13 mouse cellular contexts compared by ENCODE assay signal in genomic region chr4:99653608-99654221, GRCm38 (mm10). TPM values are rescaled to one million over a fixed set of nuclear protein-coding genes. Genes with fewer than 3 reads are reported as not detected.
DNase-seq lines count a peak whose midpoint lies in the region; ATAC-seq and TF ChIP-seq lines count a peak whose summit lies in the region.
"Had no signal": no experiment of that assay in that cellular context is flagged by ENCODE, and none has a peak within 500 bp of the region (broad histone marks: within the 10 kb centered on the region; RNA-seq: fewer than 3 reads in every experiment).

No protein-coding gene starts in this region.

- WGBS in lung, embryonic 14.5 days = 1% methylated on average over 36 of the region's 36 CpGs
- WGBS in lung, adult 2 months = 4% methylated on average over 36 of the region's 36 CpGs

- no peak for TF ChIP-seq CTCF in lung, embryonic 14.5 days (IDR thresholded peaks at IDR 0.05; ENCODE audit: low read depth)
- TF ChIP-seq CTCF in lung, adult 2 months (IDR thresholded peaks at IDR 0.05; ENCODE audit: insufficient read depth, low read length) = no peak

- no peaks in the 10 kb centered on the region for H3K9me3 ChIP-seq in lung, embryonic 14.5 days (ENCODE audit: low read depth, low read length)
- H3K9me3 ChIP-seq: limb, embryonic 12.5 days had no signal

- H3K36me3 ChIP-seq in lung, embryonic 14.5 days (ENCODE audit: insufficient read depth) = no peaks in the 10 kb centered on the region
- H3K36me3 ChIP-seq: limb, embryonic 12.5 days had no signal

- DNase-seq in cerebellum, postnatal 14 days = peak; percentile 18 to 42
- DNase-seq in cerebellum, adult 9-10 months = no peak
- DNase-seq in lung, embryonic 14.5 days = peak; percentile 42
- DNase-seq in lung, adult 2 months = no peak
- peak; percentile 14 for DNase-seq in heart, postnatal 4 days
- peak; percentile 50 for DNase-seq in retina, embryonic 14.5 days (ENCODE audit: low spot score)
- no peak for DNase-seq in adipocyte (ENCODE audit: low spot score)
- DNase-seq in left cerebral cortex, postnatal 10 days (ENCODE audit: extremely low spot score in 1 of 2, low spot score in 2 of 2) = no peak

- no peak overlapping the region for H3K4me2 ChIP-seq in lung, embryonic 14.5 days
- H3K4me2 ChIP-seq: limb, embryonic 12.5 days had no signal

- H3K9ac ChIP-seq in lung, embryonic 14.5 days = no peak overlapping the region
- H3K9ac ChIP-seq: limb, embryonic 12.5 days had no signal

- no peak overlapping the region; the same call in 1 of the 2 replicates for H3K4me3 ChIP-seq in lung, embryonic 14.5 days (ENCODE audit: low read depth, low read length)
- H3K4me3 ChIP-seq in lung, adult 2 months (replicated peaks; ENCODE audit: extremely low read depth, low read depth, low read length) = no peak overlapping the region
- H3K4me3 ChIP-seq: limb, embryonic 12.5 days; myocyte had no signal

- no peak for ATAC-seq in lung, embryonic 14.5 days (ENCODE audit: insufficient read depth)

- peaks cover 98% of the 10 kb centered on the region for H3K27me3 ChIP-seq in lung, embryonic 14.5 days (ENCODE audit: insufficient read depth, low read length)

- TF ChIP-seq POLR2A in lung, adult 2 months (IDR thresholded peaks at IDR 0.05; ENCODE audit: borderline replicate concordance, extremely low read depth, low read depth, low read length) = no peak

- intact Hi-C loops in left cerebral cortex, postnatal 10 days (cut with DNase I) = no loop called here

- H3K4me1 ChIP-seq in lung, embryonic 14.5 days (ENCODE audit: insufficient read depth) = 0 out of 2 replicates have a peak, but pooled peaks cover 5% of the 10 kb centered on the region
- H3K4me1 ChIP-seq in lung, adult 2 months (ENCODE audit: control insufficient read depth, insufficient read depth, low read length) = no peaks in the 10 kb centered on the region; the same call in none of the 2 replicates

- no peak overlapping the region for H3K27ac ChIP-seq in lung, embryonic 14.5 days (ENCODE audit: low read depth)
- H3K27ac ChIP-seq: limb, embryonic 12.5 days had no signal

RNA-seq across cellular contexts. Expression of gene Foxd3, which starts 2.4 kb away (rescaled TPM):
- polyA plus RNA-seq in lung, embryonic 14.5 days (2014; fragmentation: Nextera tagmentation; extraction: Ambion mirVana) = not detected in 2 replicates
- polyA plus RNA-seq in lung, adult 2 months (2012; rRNA removed) = 0.28 and 0.62 TPM in 2 replicates
- total RNA-seq in heart, postnatal 4 days (2021) = under 1 TPM; 0.25 to 0.26 TPM
- not detected for total RNA-seq in left cerebral cortex, postnatal 10 days (2021)
- polyA plus RNA-seq: C2C12; heart, embryonic 14.5 days; myocyte; testis, adult 2 months had no signal

Comparison
In these comparisons a context has a peak if more than half of its experiments do, and no peak if none do; other contexts are left out.
1. DNase-seq: peak in cerebellum, postnatal 14 days (2 of 2), lung, embryonic 14.5 days (single experiment), heart, postnatal 4 days (single experiment) and retina, embryonic 14.5 days (single experiment); none in cerebellum, adult 9-10 months (single experiment), lung, adult 2 months (single experiment), adipocyte (single experiment) and left cerebral cortex, postnatal 10 days (0 of 2).